Mouse (Mus musculus) limb, embryonic 12.5 days (tissue): Measurements from ENCODE around the gene Mup2. TPM values are rescaled to one million over a fixed set of nuclear protein-coding genes. Genes with fewer than 3 reads are reported as not detected.
"Not testable (repeated sequence)": the region's sequence is repeated elsewhere in the genome, so short reads cannot be mapped to it uniquely, and the experiment has no call there.

Source experiments
- ATAC-seq: fragments of 200-750 bp; cut with Nextera tagmentation; 2 replicates; pipeline ENCODE4 v1.8.0; 2017; ENCODE audit warnings: low read depth, moderate TSS enrichment; ENCODE audit not compliant: insufficient number of reproducible peaks, insufficient read depth, low FRiP score, low TSS enrichment
- H3K27ac ChIP-seq: fragments of 300-500 bp; sonication (generic); 2 replicates; pipeline ENCODE4 v1.5.1; 2016; ENCODE audit warnings: mild to moderate bottlenecking, moderate library complexity
- H3K27me3 ChIP-seq: fragments of 300-500 bp; sonication (generic); 2 replicates; pipeline ENCODE4 v1.6.1; 2016; ENCODE audit warnings: mild to moderate bottlenecking, moderate library complexity
- H3K36me3 ChIP-seq: fragments of 300-500 bp; sonication (generic); 2 replicates; pipeline ENCODE4 v1.6.1; 2016; ENCODE audit warnings: mild to moderate bottlenecking, moderate library complexity
- H3K4me1 ChIP-seq: fragments of 300-500 bp; sonication (generic); replicated peaks from 2 replicates; pipeline ENCODE4 v1.6.1; 2016
- H3K4me2 ChIP-seq: fragments of 300-500 bp; sonication (generic); 2 replicates; pipeline ENCODE4 v1.6.1; 2016; ENCODE audit warnings: mild to moderate bottlenecking, moderate library complexity
- H3K4me3 ChIP-seq: fragments of 300-500 bp; sonication (generic); replicated peaks from 2 replicates; pipeline ENCODE4 v1.5.1; 2016; ENCODE audit warnings: mild to moderate bottlenecking
- H3K9ac ChIP-seq: fragments of 300-500 bp; sonication (generic); replicated peaks from 2 replicates; pipeline ENCODE4 v1.6.1; 2016; ENCODE audit warnings: mild to moderate bottlenecking, moderate library complexity
- H3K9me3 ChIP-seq: fragments of 300-500 bp; sonication (generic); 2 replicates; pipeline ENCODE4 v1.6.1; 2016; ENCODE audit warnings: mild to moderate bottlenecking, moderate library complexity
- polyA plus RNA-seq: library from polyadenylated mRNA; unstranded; fragments of >200 nt; fragmentation: Nextera tagmentation; extraction: Ambion mirVana; gene quantifications from 2 replicates; pipeline ENCODE4 v1.2.1, GENCODE M21; 2016

Mup2 gene
- not detected in 2 replicates for polyA plus RNA-seq

DNA sequence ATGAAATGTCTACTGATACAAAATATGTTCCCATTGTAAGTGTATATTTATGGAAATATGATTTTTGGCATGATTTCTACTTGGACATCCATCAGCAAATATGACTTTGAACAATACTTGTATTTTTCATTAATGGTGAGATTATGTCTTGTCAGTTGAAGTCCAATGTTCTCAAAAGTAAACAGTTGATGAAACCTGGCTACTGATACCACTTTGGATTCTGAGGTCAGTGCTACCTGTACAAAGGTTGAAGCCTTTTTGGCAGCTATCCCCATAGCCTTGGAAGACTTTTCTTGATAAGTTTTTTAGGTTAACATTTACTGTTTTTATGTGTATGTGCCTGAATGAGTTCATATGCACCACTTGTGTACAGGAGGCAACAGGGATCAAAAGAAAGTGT, at the start of gene Mup2:
Gene Mup2 (minus strand): TSS at position 101 of the 400 bp plus-strand sequence.
- not testable (repeated sequence) for H3K4me3 ChIP-seq, ATAC-seq, H3K9ac ChIP-seq, H3K27me3 ChIP-seq, H3K27ac ChIP-seq, H3K36me3 ChIP-seq, H3K4me1 ChIP-seq, H3K4me2 ChIP-seq, H3K9me3 ChIP-seq

Other genes starting within 250 kb of the Mup2 start
- gene Slc46a2, start 239.2 kb downstream of the Mup2 start, polyA plus RNA-seq: not detected in 2 replicates
- gene Mup4, start 193.6 kb downstream of the Mup2 start, polyA plus RNA-seq: not detected in 2 replicates
- not detected in 2 replicates for gene Mup6, start 190.0 kb downstream of the Mup2 start, polyA plus RNA-seq
- gene Mup7, start 83.8 kb downstream of the Mup2 start, polyA plus RNA-seq: not detected in 2 replicates
- gene Mup8, start 68.3 kb upstream of the Mup2 start, polyA plus RNA-seq: 0.29 TPM in 1 of 2 replicates, not detected in the other